Mouse (Mus musculus) kidney, postnatal 0 days (tissue): ENCODE measurements around the gene Arhgef28. TPM values are rescaled to one million over a fixed set of nuclear protein-coding genes. Genes with fewer than 3 reads are reported as not detected.

Experiments
- ATAC-seq: fragments of 200-750 bp; cut with Nextera tagmentation; replicated peaks from 2 replicates; pipeline ENCODE4 v1.8.0; 2017; ENCODE audit warnings: low read depth, moderate number of reproducible peaks, moderate TSS enrichment, moderate library complexity; ENCODE audit not compliant: low FRiP score
- DNase-seq: peaks from one replicate; pipeline ENCODE4 v3.0.0-alpha.2; 2016; ENCODE audit warnings: low spot score
- H3K27ac ChIP-seq: fragments of 300-500 bp; sonication (generic); 2 replicates; pipeline ENCODE4 v1.5.1; 2014; ENCODE audit warnings: mild to moderate bottlenecking
- H3K27me3 ChIP-seq: fragments of 300-500 bp; sonication (generic); 2 replicates; pipeline ENCODE4 v1.6.1; 2014; ENCODE audit warnings: low read length, mixed read lengths; ENCODE audit not compliant: insufficient read depth
- H3K36me3 ChIP-seq: fragments of 300-500 bp; sonication (generic); 2 replicates; pipeline ENCODE4 v1.6.1; 2014; ENCODE audit warnings: low read length, mixed read lengths; ENCODE audit not compliant: insufficient read depth
- H3K4me1 ChIP-seq: fragments of 300-500 bp; sonication (generic); replicated peaks from 2 replicates; pipeline ENCODE4 v1.6.1; 2014; ENCODE audit warnings: antibody characterized with exemption, low read length, mixed read lengths; ENCODE audit not compliant: insufficient read depth
- H3K4me2 ChIP-seq: fragments of 300-500 bp; sonication (generic); 2 replicates; pipeline ENCODE4 v1.6.1; 2014; ENCODE audit warnings: mild to moderate bottlenecking, low read length, moderate library complexity, mixed read lengths
- H3K4me3 ChIP-seq: fragments of 300-500 bp; sonication (generic); replicated peaks from 2 replicates; pipeline ENCODE4 v1.5.1; 2014; ENCODE audit warnings: low read depth, low read length
- H3K9ac ChIP-seq: fragments of 300-500 bp; sonication (generic); 2 replicates; pipeline ENCODE4 v1.6.1; 2014; ENCODE audit warnings: low read depth, low read length
- H3K9me3 ChIP-seq: fragments of 300-500 bp; sonication (generic); replicated peaks from 2 replicates; pipeline ENCODE4 v1.6.1; 2016; ENCODE audit warnings: low read length, inconsistent platforms, mixed read lengths
- CTCF ChIP-seq: IDR thresholded peaks from 2 replicates; pipeline ENCODE4 v1.5.1; 2016; ENCODE audit warnings: antibody characterized with exemption, low read depth, mild to moderate bottlenecking, moderate library complexity
- WGBS: fragments of 180-500 bp; shearing (Covaris S2); extraction: QIAGEN DNeasy Blood & Tissue Kit; methylation state at CpG from one replicate; pipeline ENCODE4 v1.1.7; 2014; 5-methylcytosine and 5-hydroxymethylcytosine counted together
- polyA plus RNA-seq: library from polyadenylated mRNA; unstranded; fragments of >200 nt; fragmentation: Nextera tagmentation; extraction: Ambion mirVana; gene quantifications from 2 replicates; pipeline ENCODE4 v1.2.1, GENCODE M21; 2015

The Arhgef28 gene
- polyA plus RNA-seq, 1 experiment from 2014 or later = 58.3 TPM

GRCm38 (mm10) chr13:98028711-98029250 lies 177.5 kb downstream of the Arhgef28 start:
- no peaks in the 10 kb centered on the region for H3K27me3 ChIP-seq
- DNase-seq (no peak), ATAC-seq (no peak)
- H3K27ac ChIP-seq = no peak overlapping the region
- H3K4me3 ChIP-seq = no peak overlapping the region
- H3K4me1 ChIP-seq = 0 out of 2 replicates have a peak, but pooled peaks cover 3% of the 10 kb centered on the region
- no peaks in the 10 kb centered on the region for H3K9me3 ChIP-seq
- H3K36me3 ChIP-seq = no peaks in the 10 kb centered on the region
- no peak for TF ChIP-seq CTCF
- H3K4me2 ChIP-seq = no peak overlapping the region
- no peak overlapping the region for H3K9ac ChIP-seq
- WGBS = 68% methylated on average over 6 of the region's 6 CpGs

- Histone ChIP-seq H3K4me2 (no peak overlapping the region), H3K36me3 (no peaks in the 10 kb centered on the region), H3K4me1 (0 out of 2 replicates have a peak, but pooled peaks cover 3% of the 10 kb centered on the region), H3K27me3 (no peaks in the 10 kb centered on the region), H3K9ac (no peak overlapping the region), H3K9me3 (no peaks in the 10 kb centered on the region), H3K4me3 (no peak overlapping the region), H3K27ac (peak overlapping the region; percentile 8)
- 0 out of 2 replicates have a peak, but pooled peaks have one; percentile 45 for ATAC-seq
- no peak for TF ChIP-seq CTCF
- 43% methylated on average over 12 of the region's 12 CpGs for WGBS
- peak; percentile 44 for DNase-seq
These were observed 178.5 kb downstream of the Arhgef28 start for GRCm38 (mm10) chr13:98027641-98028204.

- Histone ChIP-seq H3K27me3 (no peaks in the 10 kb centered on the region), H3K36me3 (no peaks in the 10 kb centered on the region), H3K4me1 (0 out of 2 replicates have a peak, but pooled peaks cover 3% of the 10 kb centered on the region), H3K9me3 (no peaks in the 10 kb centered on the region), H3K27ac (peak overlapping the region; percentile 8; the same call in 1 of the 2 replicates), H3K4me2 (no peak overlapping the region), H3K4me3 (no peak overlapping the region), H3K9ac (no peak overlapping the region)
- DNase-seq (peak; percentile 66), ATAC-seq (no peak)
- peak; percentile 55; the same call in 1 of the 2 replicates for TF ChIP-seq CTCF
- WGBS = 76% methylated on average over 5 of the region's 5 CpGs
These were observed 179.1 kb downstream of the Arhgef28 start for GRCm38 (mm10) chr13:98027122-98027521.

GRCm38 (mm10) chr13:98025706-98026504 lies 180.3 kb downstream of the Arhgef28 start:
- Histone ChIP-seq H3K9ac (no peak overlapping the region), H3K4me2 (no peak overlapping the region), H3K9me3 (no peaks in the 10 kb centered on the region), H3K36me3 (no peaks in the 10 kb centered on the region), H3K27me3 (no peaks in the 10 kb centered on the region), H3K4me1 (0 out of 2 replicates have a peak, but pooled peaks cover 3% of the 10 kb centered on the region), H3K4me3 (no peak overlapping the region), H3K27ac (no peak overlapping the region)
- no peak for ATAC-seq
- no peak for TF ChIP-seq CTCF
- WGBS = 77% methylated on average over 26 of the region's 26 CpGs
- DNase-seq = no peak

- H3K9me3 ChIP-seq = no peaks in the 10 kb centered on the region
- H3K27me3 ChIP-seq = no peaks in the 10 kb centered on the region
- ATAC-seq (no peak), DNase-seq (no peak)
- H3K4me2 ChIP-seq = no peak overlapping the region
- H3K36me3 ChIP-seq = no peaks in the 10 kb centered on the region
- no peak overlapping the region for H3K4me3 ChIP-seq
- 86% methylated on average over 7 of the region's 7 CpGs for WGBS
- H3K9ac ChIP-seq = no peak overlapping the region
- H3K27ac ChIP-seq = no peak overlapping the region
- peak; percentile 59 for TF ChIP-seq CTCF
- H3K4me1 ChIP-seq = 0 out of 2 replicates have a peak, but pooled peaks cover 3% of the 10 kb centered on the region
These were observed 181.1 kb downstream of the Arhgef28 start for GRCm38 (mm10) chr13:98025162-98025561.

- ATAC-seq (no peak), DNase-seq (no peak)
- H3K9ac ChIP-seq = no peak overlapping the region
- 94% methylated on average over 12 of the region's 12 CpGs for WGBS
- TF ChIP-seq CTCF = no peak
- H3K4me2 ChIP-seq = no peak overlapping the region
- H3K27me3 ChIP-seq = no peaks in the 10 kb centered on the region
- no peak overlapping the region for H3K27ac ChIP-seq
- H3K4me1 ChIP-seq = 0 out of 2 replicates have a peak, but pooled peaks cover 3% of the 10 kb centered on the region
- H3K36me3 ChIP-seq = no peaks in the 10 kb centered on the region
- no peaks in the 10 kb centered on the region for H3K9me3 ChIP-seq
- no peak overlapping the region for H3K4me3 ChIP-seq
These were observed 181.6 kb downstream of the Arhgef28 start for GRCm38 (mm10) chr13:98024680-98025079.
